Mouse (Mus musculus) cerebellum, adult 11-12 months (tissue): ENCODE data around the gene Rnf121.

ENCODE experiments used
- DNase-seq: peaks from one replicate; pipeline ENCODE4 v3.0.0; 2022

Gene Rnf121

DNA sequence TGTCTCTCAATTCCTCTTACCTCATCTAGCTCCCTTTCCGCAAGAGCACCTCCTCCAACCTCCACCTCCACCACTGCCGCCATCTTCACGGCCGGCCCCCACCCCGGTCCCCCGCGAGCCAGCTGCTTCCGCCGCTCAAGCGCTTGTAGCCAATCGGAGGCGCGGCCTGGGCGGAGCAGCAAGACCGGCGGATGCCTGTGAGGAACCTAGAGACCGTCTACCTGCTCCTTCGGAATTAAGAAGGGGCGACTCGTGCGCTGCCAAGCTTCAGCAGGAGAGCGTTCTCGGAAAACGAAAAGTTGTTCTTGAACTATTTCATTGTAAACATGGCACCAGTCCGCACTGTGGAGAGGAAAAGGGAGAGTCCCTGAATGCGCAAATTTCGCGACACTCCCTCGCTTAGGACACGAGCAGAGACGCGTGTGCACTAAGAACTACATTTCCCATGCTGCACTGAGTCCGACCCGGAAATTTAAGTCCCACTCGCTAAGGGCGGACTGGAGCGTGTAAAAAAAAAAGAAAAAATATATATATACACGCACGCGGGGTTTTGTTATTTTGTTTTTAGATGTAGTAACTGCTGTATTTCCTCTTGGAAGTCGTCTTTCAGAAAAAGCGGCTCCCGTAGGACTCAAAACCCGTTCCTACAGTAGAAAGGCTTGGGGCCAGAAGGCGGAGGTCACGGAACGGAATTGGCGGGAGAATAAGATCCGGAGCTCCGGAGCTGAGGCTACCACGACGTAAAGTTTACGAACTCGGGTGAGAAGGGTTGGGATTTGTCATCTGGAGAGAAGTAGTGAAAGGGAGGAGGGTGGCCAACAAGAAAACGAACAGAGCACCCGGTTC is at the start of gene Rnf121, which contains the start of the genes Xndc1 and Xntrpc:
TSS of gene Rnf121 (minus strand) at position 424 of the 846 bp plus-strand sequence.
TSS of gene Xndc1 (plus strand) at position 466 of the 846 bp plus-strand sequence.
TSS of gene Xntrpc (plus strand) at position 668 of the 846 bp plus-strand sequence.
- peak; percentile 92 for DNase-seq

DNA sequence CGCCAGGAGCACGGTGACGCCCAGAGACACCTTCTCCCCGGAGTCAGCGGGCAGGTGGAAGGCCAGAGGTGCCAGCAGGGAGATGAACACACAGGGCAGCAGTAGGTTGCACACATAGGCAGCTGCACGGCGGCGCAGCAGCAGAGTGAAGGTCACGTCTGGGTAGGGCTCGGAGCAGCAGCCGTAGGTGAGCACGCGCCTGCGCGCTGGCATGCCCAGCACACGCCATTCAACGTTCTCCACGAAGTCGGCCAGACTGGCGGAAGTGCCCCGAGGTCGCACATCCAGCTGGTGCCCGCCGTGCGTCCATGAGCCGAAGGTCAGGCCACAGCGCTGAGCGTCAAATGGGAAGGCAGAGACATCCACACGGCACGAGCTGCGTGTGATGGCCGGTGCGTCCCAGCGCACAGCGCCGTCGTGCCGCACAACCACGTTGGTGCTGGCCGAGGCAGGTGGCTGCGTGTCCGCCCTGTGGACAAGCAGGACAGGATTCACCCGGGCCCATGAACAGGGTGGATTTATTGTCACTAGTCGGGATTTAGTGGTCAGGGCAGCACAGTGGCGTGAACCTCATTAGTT is 48.0 kb upstream of the Rnf121 start:
- no peak for DNase-seq

DNA sequence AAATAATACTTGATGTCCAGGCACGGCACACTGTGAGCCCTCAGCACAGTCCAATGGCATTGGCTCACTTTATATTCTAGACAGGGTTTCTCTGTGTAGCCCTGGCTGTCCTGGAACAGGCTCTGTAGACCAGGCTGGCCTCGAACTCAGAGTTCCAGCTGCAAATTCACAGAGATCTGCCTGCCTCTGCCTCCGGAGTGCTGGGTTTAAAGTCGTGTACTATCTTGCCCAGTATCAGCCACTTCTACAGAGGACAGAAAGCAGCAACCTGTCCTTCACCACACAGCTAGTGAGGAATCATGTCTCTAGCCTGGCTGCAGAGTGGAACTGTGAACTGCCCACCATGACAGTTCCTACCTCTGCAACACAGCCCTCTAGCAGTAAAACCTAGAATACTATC is 44.5 kb upstream of the Rnf121 start:
- no peak for DNase-seq

DNA sequence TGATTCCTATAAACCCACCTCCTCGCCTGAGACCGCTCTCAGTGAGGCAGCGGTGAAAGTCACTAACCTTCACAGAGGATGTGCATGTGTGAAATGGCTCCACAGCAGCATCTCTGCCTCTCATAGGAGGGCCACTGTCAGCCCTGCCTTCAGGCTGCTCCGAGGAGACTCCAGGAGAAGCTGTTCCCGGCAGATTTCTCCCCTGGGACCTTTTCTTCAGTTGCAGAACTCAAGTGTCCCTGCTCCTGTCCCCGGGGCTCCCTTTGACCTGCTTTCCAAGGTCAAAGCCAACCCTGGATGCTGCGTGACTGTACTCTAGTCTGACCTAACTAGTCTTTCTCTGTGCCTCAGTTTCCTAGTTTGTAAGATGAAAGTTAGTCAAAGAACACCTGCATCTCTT is 43.9 kb upstream of the Rnf121 start, which contains the start of gene Art5:
TSS of gene Art5 (minus strand) at position 319 of the 400 bp plus-strand sequence.
- DNase-seq: no peak

DNA sequence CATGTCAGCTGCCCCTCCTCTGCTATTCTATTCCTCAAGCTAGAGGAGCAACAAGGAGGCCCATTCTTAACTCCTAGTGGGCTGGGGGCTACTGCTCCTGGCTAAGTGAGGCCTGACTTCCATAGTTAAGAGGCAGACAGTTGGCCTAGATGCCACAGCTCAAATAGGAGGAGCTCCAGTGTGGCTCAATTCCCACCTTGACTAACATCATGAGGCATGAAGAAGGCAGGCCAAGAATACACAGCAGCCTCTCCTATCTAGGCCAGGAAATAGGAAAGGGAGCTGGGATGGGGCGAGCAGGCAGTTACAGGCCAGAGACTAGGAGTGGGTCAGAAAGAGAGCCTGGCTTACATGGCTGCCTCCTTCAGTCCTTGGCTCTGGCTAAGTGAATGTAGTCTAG is 42.9 kb upstream of the Rnf121 start:
- DNase-seq: no peak

DNA sequence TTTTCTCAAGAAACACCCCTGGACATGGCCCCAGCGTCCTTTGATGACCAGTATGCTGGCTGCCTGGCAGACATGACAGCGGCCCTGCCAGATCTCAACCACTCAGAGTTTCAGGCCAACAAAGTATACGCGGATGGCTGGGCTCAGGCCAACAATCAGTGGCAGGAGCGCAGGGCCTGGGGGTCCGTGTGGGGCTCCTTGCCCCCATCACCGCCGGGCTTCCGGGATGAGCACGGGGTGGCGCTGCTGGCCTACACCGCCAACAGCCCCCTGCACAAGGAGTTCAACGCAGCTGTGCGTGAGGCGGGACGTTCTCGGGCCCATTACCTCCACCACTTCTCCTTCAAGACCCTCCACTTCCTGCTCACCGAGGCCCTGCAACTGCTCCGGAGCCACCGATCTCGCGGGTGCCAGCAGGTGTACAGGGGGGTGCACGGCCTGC is 41.5 kb upstream of the Rnf121 start:
- no peak for DNase-seq

DNA sequence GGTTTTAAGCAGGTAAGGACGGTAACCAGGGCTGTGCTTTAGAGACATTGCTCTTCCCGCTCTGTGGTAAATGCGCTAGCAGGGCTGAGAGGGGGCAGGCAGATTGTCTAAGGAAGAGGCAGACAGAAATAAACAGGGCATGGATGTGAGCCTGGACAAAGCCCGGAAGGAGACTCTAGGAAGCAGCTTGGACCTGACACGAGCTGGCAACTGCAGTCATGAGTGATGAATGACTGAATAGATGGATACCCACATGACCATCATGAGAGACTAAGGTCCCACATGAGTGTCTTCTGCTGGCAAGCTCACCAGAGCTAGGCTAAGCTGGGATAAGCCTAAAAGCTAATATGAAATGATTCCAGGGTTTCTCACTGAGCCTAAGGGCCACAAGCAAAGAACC is 38.9 kb upstream of the Rnf121 start:
- peak; percentile 66 for DNase-seq

DNA sequence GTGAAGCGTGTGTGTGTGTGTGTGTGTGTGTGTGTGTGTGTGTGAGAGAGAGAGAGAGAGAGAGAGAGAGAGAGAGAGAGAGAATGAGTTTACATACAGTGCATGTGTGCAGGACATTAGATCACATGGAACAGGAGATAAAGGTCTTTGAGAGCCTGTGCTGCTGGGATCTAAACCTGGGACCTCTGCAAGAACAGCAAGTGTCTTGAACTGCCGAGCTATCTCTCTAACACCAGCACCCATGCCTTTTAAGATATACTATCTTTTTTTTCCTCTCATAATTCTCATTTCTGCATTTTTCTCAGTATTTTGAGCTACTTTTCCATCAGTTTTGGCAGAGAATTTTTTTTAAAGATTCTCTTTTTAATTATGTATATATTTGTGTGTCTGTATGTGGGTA is 38.3 kb upstream of the Rnf121 start:
- DNase-seq: no peak

DNA sequence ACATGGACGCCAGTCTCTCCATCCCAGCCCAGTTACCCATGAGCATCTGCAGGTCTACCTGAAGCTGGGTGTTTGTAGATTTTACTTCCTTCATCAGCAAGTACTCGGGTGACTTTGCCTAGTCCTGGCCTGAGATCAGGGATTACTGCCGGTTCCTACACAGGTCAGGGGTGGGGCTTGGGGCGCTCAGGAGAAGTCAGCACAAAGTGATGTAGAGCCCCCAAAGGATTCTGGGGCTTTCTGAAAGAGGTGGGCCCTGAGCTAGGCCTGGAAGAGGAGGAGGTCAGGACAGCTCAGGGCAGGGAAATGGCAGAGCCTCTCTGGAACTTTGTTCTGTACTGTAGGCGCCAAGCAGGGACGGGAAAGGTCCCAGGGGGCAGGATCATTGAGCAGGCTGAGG is 37.4 kb upstream of the Rnf121 start:
- DNase-seq: no peak

DNA sequence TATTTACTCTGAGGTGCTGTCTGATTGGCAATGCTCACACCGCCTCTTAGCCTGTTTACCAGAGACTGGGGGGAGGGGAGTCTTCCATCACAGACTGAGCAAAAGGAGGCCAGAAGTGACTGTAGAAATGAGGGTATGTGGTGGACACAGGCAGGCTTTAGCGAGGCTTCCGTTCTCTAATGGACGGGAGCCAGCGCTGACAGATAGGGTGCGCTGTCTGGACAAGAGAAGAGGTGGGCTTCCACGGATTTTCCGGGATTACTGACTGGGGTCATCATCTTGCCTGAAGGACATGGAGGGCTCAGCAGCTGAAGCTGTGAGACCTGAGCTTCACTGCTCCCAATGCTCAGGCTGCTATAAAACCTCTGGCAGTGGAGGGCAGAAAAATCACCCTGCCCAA is 37.0 kb upstream of the Rnf121 start:
- no peak for DNase-seq

DNA sequence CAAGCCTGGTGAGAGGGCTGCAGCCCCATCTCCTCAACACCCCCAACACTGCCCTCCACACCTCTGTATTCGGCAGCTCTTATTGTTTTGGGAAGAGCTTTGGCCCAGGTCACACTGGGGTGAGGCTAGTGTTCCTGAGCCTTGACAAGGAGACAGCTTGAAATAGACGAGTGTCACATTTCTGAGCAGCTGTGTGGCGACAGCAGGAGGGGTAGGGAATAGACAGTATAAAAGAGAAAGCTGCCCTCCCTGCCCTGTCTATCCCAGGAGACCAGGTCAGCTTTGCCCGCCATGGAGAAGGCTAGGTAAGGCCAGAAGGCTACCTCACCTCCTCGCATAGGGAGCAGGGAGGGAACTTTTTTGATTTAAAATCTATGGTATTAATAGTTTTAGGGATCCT is 36.2 kb upstream of the Rnf121 start, which contains the start of gene Art1:
TSS of gene Art1 (plus strand) at position 257 of the 400 bp plus-strand sequence.
- DNase-seq: no peak

DNA sequence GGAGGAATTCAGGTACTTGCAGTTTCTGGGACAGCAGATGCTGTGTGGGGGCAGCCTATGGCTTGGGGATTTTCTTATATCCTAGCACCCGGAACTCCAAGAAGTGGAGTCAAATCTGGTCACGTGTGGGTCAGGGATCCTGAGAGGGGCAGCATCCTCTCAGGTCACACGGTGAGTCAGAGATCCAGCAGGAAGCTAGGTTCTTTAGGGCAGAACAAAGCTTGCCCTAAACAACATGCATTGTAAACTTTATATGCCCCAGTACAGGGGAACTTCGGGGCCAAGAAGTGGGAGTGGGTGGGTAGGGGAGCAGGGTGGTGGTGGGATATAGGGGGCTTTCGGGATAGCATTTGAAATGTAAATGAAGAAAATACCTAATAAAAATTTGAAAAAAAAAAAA is 35.6 kb upstream of the Rnf121 start:
- DNase-seq: no peak

DNA sequence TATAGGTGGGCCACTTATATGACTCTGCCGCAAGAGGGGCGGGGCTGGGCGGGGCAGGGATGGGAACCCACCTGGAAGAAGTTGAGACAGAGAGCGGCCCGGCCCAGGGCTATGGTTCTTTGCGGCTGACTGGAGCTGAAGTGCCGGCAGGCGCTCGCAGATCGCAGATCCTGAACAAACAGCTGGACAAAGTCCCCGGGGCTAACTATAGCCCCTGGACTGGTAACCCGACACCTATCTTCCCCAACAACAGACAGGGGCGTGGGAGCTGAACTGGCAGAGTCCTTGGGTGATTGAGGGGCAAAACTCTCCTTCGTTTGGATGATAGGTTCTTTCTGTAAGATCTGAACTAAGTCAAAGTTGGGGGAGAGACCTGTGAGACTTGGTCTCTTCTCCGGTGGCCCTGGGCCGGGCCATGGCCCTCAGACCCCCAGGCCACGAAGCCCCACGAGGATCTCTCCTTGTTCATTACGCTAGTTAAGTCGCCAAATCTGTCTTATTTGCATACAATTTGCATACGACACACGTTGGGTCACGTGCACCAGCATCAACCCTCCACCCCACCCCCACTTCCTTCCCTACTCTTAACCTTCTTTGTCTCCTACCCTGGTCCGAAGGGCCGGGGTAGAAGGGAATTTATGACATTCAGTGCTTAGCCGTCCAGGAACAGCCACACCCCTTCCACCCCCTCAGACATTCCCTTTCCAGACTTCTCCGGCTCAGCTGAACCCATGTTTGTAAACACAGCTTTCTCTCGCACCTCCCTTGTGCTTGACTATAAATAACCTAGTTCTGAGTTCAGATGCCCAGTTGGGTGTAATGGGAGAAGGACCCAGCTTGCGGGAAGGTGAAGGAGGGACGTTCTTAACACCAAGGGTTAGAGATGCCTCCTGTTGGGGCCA is 34.7 kb upstream of the Rnf121 start:
- DNase-seq: no peak

DNA sequence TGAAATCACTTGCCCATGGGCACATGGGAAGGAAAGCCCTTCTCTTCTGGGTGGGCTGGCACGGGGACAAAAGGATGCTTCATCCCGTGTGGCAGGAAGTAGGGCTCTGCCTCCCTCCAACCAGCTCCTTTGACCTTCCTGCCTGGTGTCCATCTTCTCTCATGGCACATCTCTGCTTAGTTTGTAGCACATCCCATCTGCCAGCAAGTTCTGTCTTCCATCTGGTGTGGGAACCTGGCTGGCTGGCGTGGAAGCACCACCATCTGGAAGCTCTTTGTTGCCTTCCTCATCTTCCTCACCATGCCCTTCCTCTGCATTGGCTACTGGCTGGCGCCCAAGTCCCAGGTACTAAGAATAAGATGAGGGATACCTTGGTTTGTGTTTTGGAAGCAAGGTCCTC is 22.1 kb upstream of the Rnf121 start:
- peak; percentile 52 for DNase-seq

DNA sequence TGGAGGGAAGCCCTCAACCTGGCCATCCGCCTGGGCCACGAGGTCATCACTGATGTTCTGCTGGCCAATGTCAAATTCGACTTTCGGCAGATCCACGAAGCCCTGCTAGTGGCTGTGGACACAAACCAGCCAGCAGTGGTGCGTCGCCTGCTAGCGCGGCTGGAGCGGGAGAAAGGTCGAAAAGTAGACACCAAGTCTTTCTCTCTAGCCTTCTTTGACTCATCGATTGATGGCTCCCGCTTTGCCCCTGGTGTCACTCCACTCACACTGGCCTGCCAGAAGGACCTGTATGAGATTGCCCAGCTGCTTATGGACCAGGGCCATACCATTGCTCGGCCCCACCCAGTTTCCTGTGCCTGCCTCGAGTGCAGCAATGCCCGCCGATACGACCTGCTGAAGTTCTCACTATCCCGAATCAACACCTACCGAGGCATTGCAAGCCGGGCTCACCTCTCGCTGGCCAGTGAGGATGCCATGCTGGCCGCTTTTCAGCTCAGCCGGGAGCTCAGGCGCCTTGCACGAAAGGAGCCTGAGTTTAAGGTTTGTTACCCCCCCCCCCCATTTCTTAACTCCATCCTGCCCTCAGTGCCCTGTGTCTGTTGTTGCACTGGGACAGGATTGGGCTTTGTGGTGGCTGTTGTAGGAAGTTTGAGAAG is 18.9 kb upstream of the Rnf121 start:
- no peak for DNase-seq

DNA sequence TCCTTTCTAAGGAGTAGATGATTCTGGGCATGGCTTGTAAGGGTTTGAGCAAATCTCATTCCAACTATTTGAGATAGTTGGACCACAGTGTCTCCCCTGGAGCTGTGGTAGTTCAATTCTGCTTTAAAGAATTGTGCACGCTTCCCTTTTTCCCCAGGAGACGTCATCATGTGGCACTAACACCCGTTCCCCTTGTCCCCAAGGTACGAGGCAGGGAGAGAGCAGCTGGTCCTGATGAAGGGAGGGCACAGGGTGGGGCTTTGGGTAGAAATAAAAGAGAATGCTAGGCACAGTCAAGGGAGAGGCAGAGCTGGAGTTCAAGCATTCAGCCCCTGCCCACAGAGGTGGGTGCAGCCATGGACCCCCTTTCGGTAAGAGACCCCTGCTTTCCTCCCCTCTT is 17.5 kb upstream of the Rnf121 start, which contains the start of gene Trpc2:
TSS of gene Trpc2 (plus strand) at position 301 of the 400 bp plus-strand sequence.
- no peak for DNase-seq

DNA sequence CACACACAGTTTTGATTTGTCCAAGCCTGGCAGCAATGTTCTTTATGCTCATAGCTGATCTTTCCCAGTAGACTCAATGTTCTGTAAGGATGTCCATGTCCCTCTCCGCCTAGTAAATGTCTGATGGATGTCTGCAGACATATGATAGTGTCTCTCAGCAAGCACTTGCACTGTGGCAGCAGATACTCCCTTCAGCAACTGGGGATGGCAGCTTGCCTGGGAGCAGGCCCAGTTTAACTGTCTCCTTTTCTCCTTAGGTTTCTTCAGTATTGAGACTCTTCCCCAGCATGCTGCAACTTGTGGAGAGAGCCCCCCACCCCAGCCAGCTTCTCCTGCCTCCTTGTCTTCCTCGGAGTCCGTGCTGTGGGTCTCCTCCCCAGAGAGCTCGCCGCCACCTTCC is 16.5 kb upstream of the Rnf121 start:
- DNase-seq: no peak

DNA sequence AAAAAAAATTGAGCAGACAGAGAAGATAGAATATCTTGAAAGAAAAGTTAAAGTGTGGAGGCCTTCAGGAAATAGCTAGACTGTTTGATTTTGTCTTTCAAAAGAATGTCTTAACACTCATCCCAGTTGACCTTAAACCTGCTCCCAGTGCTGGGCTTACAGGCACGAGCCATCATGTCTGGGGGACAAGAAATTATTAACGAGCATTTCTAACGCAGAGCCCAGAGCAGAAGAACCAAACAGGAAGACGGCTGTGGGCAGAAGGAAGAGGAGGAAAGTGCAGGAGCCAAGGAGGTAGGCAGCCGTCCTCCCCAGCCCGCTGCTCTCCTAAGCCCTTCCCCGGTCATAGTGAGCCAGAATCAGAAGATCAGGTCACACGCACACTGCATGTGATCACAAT is 15.0 kb upstream of the Rnf121 start:
- DNase-seq: no peak

DNA sequence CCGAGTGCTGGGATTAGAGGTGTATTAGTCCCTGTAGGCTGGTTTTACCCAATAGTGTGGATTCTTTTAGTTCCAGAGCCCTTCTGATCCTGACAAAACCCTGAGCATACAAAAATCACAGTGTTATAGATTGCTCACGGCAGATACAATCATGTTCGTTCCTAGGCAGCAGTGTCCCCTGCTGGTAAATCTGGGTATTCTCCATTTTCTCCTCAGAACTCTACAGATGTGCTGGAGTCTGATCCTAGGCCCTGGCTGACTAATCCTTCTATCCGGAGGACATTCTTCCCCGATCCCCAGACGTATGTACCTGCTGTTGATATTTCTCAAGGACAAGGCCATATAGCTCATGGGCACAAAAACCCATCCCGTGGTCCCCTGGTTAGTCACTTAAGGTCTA is 13.2 kb upstream of the Rnf121 start:
- DNase-seq: no peak

DNA sequence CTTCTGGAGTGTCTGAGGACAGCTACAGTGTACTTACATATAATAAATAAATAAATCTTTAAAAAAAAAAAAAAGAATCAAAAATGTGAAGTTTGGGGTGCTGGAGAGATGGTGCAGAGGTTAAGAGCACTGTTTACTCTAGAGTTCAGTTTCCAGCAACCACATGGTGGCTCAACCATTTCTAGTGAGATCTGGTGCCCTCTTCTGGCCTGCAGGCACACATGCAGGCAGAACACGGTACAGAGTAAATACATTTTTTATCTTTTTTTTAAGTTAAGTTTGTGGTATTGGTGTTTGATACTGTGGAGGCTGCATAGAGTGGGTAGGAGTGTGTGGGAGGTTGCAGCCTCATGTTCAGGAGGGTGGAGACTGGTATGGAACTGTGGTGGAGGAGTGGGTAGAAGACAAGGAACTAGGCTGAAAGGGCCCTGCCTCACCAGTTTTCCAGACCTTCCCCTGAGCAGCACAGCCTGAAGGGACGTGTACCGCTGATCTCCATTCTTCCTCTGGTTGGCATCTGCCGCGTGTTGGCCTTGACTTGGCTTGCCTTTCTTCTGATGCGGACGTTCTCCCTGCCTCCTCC is 11.5 kb upstream of the Rnf121 start:
- DNase-seq: no peak

DNA sequence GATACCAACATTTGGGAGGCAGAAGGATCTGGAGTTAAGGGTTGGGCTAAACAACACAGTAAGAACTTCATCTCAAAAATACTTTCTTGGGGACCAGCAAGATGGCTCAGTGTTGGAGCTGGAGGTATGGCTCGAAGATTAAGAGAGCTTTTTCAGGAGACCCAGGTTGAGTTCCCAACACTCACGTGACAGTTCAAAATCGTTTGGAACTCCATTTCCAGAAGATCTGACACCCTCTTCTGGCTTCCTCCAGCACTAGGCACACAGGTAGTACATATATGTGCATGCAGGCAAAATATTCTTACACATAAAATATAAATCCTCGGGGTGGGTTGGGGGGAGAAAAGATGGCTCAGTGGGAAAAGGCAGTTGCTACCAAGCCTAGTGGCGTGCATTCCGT is 1.1 kb upstream of the Rnf121 start:
- DNase-seq: no peak

DNA sequence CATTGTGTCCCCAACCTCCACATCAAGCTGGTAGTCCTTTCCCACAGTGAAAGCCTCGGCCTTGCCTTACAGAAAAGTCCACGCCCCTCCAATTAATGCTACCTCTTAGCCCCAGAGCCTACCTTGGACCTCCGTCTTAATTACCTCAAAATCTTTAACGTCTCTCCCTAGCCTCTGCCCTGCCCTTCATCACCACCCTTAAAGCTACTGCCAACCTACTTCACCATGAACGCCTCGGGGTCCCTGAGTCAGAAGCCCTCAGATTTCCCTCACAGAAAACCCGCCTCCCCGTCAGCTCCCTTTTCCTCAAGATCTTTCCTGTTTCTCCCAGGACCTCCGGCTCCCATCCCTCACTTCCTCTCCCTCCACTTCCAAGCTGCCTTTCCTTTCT is 619 bp downstream of the Rnf121 start:
- no peak for DNase-seq
